Mouse (Mus musculus) c-Kit-positive CD71-positive TER-119-negative erythroid progenitor cells, embryonic 14.5 days (primary cell): ENCODE measurements around the gene Foxf1.
A peak's percentile ranks its signal among the peaks of the same experiment; 100 is the strongest.

ENCODE experiments used
- DNase-seq: peaks from one replicate; pipeline ENCODE4 v3.0.0-alpha.2; 2013; ENCODE audit warnings: low read depth

Gene Foxf1

DNA sequence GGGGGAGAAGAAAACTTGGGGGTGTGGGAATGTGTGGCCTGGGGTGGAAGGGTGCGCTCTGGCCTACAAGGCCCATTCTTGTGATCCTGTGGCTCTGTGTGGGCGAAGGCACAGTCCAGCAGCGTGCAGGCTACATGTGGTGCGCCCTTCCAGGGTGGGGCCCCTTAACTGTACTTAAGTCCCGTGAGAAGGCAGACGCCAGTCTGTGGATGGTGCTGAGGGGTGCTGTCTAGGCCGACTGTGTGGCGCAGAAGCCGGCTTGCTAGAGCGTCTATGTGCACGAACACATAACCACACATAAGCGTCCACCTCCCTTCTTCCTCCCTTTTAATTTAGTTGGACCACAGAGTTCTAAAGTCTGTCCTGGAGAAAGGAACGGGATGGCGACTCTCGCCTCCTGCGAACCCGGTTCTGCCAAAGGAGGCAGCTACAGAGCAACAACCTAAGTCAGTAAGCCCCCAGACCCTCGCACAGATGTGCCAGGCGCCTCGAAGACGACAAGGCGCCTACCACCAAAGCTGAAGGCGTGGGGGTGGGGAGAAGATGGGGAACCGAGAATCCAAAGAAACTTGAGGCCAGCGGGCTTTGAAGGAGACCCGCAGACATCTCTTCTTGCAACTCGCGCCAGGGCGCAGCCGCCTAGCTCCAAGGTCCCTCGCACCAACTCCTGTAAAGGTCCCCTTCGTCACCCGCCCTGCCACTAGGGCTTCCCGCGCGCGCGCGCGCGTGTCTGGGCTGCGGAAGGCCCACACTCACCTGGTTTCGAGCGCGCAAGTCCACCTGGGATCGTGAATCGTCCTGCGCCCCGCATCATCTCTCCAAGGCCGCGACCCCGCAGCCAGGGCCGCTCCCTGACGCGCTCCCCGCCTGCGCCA lies 1.7 kb upstream of the Foxf1 start:
- DNase-seq: no peak

DNA sequence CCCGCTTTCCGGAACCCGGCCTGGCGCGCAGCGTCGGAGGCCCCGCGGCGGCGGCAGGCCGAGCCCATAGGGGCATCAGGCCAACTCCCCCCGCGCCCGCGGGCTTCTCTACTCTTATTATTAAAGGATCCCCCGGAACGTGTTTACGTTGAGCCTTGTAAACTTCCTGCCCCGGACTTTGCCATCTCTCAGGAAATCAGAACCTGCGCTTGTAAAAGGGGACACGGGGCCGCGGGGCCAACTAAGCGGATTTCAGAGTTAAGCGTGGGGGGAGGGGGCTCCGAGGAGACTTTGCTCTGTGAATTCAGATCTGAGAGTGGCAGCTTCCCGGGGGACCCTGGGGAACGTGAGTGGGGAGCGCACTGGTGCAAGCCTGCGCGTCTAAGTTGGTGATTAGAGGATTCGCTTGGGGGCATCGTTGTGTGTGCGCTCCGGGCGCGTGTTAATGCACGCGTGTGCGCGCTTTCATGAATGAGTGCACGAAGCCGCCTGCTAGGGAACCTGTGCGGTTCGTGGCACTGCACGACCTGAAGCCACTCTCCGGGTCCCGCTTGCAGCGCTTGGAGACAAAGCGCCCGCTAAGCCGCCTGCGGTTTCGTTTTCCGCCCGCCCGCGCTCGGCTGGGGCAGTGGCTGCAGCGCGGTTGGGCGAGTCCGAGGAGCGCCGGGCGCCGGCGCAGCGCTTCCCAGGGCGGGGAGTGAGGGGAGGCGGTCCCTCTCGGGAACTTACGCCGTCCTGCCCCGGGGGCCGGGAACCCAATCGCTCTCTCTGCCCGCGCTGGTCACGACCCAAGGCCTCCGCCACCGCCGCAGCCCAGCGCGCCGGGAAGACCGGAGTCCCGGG lies 872 bp upstream of the Foxf1 start:
- DNase-seq: no peak

DNA sequence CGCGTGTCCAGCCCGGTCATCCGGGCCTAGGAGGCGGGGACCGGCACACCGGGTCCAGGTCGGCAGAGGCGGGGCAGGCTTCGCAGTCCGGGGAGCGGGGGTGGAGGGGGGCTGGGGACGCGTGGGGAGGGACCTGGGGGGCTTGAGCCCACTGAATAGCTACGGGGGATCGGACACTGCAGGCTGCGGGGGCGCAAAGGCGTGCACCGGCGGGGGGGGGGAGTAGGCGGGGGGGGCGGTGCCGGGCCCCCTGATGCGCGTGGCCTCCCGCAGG lies 313 bp upstream of the Foxf1 start:
- DNase-seq: no peak

DNA sequence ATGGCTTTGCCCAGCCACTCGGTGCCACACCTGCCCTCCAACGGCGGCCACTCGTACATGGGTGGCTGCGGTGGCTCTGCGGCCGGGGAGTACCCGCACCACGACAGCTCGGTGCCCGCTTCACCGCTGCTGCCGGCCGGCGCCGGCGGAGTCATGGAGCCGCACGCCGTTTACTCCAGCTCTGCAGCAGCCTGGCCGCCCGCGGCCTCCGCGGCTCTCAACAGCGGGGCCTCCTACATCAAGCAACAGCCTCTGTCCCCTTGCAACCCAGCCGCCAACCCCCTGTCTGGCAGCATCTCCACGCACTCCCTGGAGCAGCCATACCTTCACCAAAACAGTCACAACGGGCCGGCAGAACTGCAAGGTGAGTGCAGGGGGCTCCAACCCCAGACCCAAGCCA lies 825 bp downstream of the Foxf1 start:
- no peak for DNase-seq

DNA sequence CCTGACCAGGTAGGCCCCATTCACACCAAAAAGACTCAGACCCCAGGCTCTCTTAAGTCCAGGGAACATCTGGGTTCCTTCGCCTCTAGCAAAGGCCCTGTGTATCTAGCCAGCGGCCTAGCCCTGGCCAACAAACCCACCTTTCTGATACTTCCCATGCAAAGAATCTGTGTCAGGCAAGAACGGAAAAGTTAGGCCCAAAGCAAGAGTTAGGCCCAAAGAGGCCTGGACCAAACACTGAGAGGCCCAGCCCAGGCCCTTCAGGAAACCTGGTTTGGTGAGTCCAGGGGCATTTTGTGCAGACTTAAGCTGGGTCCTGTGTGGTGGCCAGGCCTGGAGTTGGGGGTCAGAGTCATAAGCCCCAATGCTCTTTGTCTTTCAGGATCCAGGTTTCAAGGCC lies 1.4 kb downstream of the Foxf1 start:
- DNase-seq: no peak

DNA sequence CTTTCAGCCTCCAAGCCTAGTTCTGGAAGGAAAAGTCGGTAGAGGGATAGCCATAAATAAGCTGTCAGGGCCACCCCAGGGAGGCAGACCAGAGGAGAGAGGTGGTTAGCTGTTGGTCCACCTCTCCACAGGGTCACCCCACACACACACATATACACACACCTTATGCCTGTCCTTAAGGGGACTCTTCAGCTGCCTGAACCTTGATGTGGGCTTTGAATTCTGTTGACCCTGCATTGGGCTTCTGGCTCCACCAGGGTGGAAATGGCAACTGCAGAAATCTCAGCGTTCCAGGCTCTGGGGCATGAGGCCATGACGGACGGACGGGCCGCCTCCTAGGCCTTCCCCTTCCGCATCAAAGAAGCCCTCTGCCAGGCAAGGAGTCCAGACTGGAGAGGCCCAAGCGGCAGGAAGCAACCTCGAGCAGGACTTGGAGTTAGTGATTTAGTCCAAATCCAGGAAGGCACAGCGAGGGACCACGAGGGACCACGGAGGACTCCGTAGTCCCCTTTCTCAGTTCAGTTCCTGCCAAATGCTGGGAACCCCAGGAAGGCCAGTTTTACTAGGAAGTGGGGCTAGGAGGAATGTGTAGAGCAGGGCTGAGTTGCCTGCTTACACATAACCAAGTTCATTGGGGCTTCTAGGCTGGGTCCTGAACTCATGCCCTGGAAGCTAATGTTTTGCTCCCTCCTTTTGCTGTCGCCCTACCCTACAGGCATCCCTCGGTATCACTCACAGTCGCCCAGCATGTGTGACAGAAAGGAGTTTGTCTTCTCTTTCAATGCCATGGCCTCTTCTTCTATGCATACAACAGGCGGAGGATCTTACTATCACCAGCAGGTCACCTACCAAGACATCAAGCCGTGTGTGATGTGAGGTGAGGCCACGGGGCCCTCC lies 2.1 kb downstream of the Foxf1 start:
- DNase-seq: no peak

DNA sequence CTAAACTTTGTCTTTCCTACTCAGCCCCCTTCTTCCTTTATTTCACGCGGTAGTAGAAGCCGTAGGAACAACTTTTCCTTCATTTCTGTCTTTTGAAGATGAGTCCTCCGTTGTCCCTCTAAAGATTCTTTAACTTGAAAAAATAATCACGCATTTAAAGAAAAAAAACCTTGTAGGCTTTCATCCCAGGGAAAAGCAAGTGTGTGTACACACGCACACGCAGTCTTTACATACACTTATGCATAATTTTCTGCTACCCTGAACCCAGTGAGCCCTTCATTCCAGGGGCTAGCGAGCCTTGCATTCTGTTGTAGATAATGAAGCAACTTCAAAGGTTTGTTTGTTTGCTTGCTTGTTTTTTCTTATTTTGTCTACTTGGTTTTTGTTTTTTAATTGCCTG lies 4.1 kb downstream of the Foxf1 start:
- no peak for DNase-seq

DNA sequence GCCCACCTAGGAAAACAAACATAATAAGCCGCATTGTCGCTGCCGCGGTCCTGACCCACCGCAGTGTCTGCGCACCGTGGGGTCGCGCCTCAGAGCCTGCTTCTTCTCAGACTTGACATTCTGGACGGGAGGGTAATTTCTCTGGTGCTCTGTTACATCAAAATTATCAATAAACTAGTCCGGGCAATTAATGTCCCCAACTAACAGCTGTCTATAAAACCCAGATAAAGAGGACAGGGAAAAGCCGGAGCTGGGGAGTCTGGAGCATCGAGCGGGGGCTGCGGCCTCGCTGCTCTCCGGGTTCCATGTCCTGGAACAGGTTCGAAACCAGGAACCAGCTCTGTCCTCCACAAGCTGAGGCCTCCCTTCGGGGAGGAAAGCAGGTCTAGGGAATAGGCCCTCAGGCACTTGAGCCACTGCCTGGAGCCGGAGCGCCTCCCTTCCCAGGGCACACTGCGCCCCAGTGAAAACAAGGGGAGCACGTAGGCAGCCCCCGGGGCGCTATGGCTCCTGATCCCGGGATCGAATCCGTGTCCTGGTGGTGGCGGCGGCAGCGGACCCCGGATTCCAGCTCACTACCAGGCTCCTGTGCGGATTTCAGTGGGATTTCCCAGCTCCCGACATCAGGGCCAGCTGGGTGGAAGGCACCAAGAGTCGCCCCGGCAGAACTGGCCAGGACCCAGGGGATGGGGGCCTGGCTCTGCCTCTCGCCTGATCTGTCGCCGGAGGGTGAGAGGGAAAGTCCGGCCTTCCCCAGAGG lies 4.9 kb downstream of the Foxf1 start:
- DNase-seq: no peak

DNA sequence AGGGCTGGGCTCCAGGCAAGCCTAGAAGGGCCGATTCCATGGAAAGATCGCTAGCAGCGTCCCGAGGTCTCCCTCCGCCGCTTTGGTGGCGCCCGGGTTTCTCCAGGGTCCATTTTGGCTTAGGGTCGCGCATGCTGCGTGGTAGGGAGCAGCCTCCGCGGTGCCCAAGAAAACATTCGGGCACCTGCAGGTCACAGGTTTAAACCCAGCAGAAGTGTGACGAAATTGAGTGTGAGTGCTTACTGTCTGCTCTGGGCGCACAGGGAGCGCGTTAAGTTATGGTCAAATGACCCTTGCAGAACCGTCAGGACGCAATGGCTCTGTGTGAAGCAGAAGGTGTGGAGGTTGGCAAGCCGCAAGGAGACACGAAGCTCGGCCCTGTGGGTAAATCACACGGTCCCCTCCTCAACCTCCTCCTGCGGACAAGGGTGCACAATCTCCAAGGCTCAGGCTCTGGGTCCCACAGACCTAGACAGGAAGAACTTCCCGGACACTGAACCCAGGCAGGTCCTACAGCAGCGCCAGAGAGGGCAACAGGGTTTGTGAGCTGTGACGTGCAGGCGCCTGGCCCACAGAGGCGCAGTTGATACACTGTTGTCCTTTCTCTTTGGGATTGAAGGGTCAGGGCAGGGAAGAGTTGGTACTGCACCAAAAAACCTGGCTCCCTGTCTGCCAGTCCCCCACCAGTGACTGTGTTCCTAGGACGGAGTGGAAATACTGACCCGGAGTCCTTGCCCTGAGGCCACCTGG lies 5.6 kb downstream of the Foxf1 start:
- DNase-seq: no peak

DNA sequence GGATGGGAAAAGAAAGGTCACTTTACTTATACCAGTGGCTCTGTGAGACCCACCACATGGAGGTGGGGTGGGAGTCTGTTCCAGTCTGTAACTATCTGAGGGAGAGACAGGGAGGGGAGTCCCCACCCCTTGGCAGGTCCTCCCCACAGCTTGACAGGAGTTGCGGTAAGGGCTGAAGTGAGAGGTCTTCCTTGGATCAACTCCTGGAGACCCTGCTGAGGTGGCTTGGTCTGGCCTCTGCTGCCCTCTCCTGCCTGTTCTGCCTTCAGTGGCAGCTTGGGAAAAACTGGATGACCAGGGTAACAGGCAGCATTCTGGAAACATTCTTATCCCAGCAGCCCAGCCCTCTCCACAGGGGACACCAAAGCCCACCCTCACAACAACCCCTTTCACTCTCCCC lies 6.5 kb downstream of the Foxf1 start:
- no peak for DNase-seq

DNA sequence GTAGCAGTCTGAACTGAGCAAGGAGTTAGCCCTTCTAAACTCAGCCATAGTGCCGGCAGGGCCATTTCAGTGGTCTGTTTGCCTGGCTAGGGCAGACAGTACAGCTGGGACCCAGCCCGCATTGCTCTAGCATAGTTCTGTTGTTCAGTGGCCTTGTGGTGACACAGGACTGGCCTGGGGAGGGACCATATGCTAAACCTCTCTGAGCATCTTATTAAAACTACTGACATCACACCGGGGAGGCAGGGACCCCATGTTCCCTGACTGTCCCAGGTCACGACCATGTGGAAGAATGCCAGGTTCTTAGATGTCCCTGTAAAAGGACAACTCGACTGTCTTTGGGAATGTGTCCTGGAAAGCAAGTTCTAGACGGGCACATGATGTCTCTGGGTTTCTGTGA lies 8.0 kb downstream of the Foxf1 start:
- no peak for DNase-seq

DNA sequence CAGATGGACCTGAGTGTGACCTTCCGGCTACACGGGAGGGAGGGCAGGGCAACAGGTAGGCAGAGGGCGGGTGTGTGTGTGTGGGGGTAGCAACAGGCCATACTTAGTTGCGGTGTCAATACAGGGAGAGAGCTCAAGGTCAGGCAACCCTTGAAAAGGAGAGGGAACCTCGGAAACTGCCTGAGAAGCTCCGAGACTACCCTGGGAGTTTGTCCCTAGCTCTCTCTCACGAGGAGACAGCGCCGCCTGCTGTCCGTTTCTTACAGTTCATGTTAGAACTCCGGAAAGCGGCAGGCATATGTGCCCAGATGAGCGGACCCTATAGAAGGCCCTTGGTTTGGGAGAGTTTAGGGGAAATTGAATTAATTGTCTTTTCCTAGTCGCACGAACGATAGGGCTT lies 8.4 kb downstream of the Foxf1 start:
- DNase-seq: peak; percentile 68

DNA sequence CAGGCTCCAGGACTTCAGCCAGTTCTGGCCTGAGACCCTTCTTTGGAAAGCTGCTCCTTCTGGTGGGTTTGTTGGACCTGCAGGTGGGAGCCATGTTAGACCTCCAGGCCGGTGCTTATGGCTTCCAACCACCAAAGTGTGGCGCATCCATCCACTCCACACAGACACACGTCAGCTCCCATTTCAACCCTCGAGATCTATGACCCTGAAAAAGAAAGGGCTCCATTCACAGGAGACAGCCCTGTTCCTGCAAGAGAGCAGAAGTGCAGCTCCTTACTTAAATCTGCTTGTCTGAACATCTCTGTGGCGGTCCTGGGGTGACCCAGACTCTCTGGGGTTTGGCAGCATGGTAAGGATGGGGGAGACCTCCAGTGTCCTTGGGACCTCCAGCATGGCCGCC lies 9.3 kb downstream of the Foxf1 start:
- no peak for DNase-seq

DNA sequence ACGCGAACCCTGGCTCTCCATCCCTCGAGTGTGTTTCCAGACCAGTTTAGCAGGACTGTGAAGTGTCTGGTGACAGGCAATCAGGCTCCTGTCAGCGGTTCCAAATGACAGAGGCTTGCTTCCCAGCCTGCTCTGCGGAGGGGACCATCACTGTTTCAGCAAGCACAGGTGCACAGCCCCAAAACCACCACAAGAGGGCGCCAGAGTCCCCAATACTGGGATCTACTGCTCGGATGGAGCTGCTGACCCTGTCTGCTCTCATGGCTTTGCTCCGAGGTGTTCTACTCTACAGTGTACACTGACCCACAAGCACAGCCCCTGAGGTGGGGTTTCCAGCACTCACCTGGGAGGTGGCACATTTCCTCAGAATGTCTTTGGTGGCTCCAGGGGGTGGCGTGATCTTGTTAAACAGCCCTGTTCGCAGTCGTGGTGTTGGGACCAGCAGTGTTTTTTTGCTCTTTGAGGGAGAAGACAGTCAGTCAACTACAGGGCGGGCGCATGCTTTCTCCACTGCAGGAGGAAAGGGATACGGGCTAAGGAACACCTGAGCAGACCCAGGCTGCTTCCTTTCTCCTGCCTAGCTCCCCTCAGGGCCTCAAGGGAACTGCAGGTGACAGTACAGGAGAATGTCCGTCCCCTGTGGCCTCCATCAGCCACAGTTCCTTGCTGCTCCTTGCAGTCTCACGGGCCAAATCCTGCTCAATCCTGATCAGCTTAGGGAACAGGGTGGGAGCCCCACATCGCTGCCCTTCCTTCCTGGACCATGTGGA lies 20.0 kb downstream of the Foxf1 start:
- peak; percentile 65 for DNase-seq

DNA sequence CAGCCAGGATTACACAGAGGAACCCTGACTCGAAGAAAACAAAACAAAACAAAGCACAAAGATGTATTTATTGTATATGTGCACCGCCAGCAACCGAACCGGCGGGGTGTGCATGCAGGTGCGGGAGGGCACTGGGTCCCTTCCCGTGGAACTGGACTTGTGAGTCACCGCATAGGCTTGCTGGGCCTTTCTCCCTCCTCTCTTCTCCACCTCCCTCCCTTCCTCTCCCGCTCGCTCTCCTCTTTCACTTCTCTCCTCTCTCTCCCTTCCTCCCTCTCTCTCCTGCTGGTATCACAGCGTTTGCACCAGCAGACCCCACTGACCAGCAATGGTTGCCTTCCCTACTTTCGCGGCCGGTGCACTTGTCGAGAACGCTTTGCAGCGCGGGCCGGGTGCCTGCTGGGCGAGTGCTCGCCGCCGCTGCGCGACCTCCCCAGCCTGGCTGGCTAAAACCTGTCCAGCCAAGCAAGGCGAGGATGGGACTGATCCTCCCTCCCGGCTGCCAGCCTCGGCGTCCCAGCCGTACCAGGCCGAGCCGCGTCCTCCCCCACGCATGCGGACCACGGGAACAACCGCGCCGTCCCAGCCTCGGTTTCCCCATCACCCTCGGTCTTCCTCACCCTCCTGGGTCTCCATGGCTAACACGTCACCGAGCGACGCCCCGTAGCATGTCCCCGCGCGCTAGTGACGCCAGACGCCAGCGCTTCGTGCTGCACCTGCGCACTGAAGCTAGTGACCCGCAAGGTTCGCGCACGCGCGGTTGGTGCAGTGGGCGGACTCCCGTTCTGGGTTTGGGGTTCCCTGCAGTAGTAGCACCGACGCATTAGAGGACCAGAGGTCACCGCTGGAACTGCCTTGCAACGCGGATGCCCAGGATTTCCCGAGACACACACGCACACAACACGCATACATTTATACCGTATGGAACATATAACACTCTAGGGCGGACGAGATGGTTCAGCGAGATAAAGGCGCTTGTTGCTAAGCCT lies 23.8 kb downstream of the Foxf1 start, which contains the start of gene Mthfsd:
Mthfsd (minus strand) TSS at position 725 of the 989 bp plus-strand sequence.
- DNase-seq: peak; percentile 94

DNA sequence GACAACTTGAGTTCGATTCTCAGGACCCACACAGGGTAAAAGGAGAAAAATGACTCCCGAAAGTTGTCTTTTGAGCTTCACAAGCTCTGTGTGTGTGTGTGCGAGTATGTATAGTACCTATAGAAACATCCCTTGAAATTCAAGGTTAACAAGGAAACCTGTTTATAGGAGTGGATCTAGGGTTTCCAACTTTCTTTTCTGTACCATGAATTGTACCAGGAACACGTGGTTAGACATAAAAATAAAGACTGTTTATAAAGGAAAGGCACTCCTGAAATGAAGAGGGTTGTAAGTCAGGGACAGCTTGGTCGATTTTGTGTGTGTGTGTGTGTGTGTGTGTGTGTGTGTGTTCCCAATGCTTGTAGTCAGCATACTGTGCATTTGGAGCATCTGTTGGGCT lies 24.5 kb downstream of the Foxf1 start:
- no peak for DNase-seq

DNA sequence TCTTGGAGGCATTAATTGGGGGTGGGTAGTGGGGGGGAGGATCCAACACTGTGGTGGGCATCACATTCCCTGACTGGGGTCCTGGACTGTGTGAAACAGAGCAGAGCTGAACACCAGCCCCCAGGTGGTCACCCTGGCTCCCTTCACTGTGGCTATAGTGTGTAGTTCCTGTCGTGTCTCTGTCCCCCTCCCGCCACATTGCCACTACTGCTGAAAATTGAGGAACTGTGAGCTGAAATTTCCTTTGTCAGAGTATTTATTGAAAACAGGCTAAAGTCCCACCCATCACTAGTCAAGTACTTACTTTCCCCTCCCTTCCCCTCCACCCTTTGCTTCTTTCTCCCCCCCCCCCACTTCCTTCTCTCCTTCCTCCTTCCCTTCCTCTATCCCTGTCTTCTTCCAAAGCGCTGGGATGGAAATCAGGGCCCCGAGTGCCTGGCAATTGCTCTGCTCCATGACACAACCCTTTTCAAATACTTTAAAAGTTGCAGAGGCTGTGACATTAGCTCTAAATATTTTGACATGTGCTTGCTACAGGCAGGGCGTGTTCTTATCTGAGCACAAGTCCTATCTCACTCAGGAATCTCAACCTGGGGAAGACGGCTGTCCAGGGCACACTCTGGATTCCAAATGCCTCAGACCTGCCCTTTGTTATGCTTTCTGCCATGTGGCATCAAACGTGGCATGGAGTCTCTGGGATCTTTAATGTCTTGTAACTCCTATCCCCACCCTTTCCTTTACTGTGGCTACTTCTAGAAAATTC lies 27.1 kb downstream of the Foxf1 start:
- no peak for DNase-seq

DNA sequence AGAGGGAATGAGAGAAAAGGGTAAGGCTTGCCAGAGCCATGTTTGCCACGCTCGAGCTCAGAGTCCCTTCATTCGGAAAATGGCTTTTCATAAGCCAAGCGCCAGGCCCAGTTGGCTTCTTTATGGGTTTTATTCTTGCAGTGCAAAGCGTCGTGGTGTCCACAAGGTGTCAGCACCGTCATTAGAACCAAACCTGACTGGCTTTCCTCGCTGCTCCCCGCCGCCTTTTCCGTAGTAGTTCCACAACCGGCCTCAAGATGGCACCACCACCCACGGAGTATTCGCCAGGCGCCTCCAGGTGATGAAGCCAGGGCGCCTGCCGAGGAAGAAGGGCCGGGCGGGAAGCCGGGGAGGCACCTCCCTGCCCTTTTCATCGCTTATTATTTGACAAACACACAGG lies 29.1 kb downstream of the Foxf1 start:
- DNase-seq: peak; percentile 93
